Mouse (Mus musculus) spleen, adult 12 weeks (tissue): ENCODE data around the gene Mmp15.

Source experiments
- DNase-seq: peaks from one replicate; pipeline ENCODE4 v3.0.0; 2022; ENCODE audit warnings: low spot score

The Mmp15 gene

GRCm38 (mm10) chr8:95341721-95342120 is 10.3 kb upstream of the Mmp15 start:
- no peak for DNase-seq

- no peak for DNase-seq
Measured at GRCm38 (mm10) chr8:95344668-95345067, 7.4 kb upstream of the Mmp15 start.

- DNase-seq, result no peak
Measured at GRCm38 (mm10) chr8:95346643-95347545, 5.2 kb upstream of the Mmp15 start.

- no peak for DNase-seq
Measured at GRCm38 (mm10) chr8:95348356-95348755, 3.7 kb upstream of the Mmp15 start.

GRCm38 (mm10) chr8:95348811-95349630 is 3.0 kb upstream of the Mmp15 start:
- no peak for DNase-seq

- no peak for DNase-seq
Measured at GRCm38 (mm10) chr8:95351461-95351860, 607 bp upstream of the Mmp15 start.

- no peak for DNase-seq
Measured at GRCm38 (mm10) chr8:95352871-95353866, 1.1 kb downstream of the Mmp15 start.

- DNase-seq, result no peak
Measured at GRCm38 (mm10) chr8:95354606-95355005, 2.5 kb downstream of the Mmp15 start.

- no peak for DNase-seq
Measured at GRCm38 (mm10) chr8:95358550-95359411, 6.7 kb downstream of the Mmp15 start.

GRCm38 (mm10) chr8:95360181-95361015 is 8.3 kb downstream of the Mmp15 start:
- no peak for DNase-seq

- no peak for DNase-seq
Measured at GRCm38 (mm10) chr8:95361016-95361341, 8.9 kb downstream of the Mmp15 start.

- DNase-seq, result no peak
Measured at GRCm38 (mm10) chr8:95362272-95362671, 10.2 kb downstream of the Mmp15 start.

- no peak for DNase-seq
Measured at GRCm38 (mm10) chr8:95363849-95364248, 11.8 kb downstream of the Mmp15 start.

GRCm38 (mm10) chr8:95369581-95370326 is 17.7 kb downstream of the Mmp15 start:
- DNase-seq, result no peak

GRCm38 (mm10) chr8:95373389-95374002 is 21.4 kb downstream of the Mmp15 start:
- no peak for DNase-seq

- no peak for DNase-seq
Measured at GRCm38 (mm10) chr8:95374429-95374828, 22.4 kb downstream of the Mmp15 start.

- DNase-seq, result no peak
Measured at GRCm38 (mm10) chr8:95375374-95375930, 23.4 kb downstream of the Mmp15 start.

GRCm38 (mm10) chr8:95376309-95376999 is 24.4 kb downstream of the Mmp15 start:
- DNase-seq, result no peak
